Mouse (Mus musculus): ENCODE results near the gene Bicral. TPM values are rescaled to one million over a fixed set of nuclear protein-coding genes. Genes with fewer than 3 reads are reported as not detected.

The Bicral gene
- 10 to 100 TPM; 22.1 to 32.4 (median 26.6) TPM for total RNA-seq (2022)

- peak; percentile 47 for DNase-seq
Measured at GRCm38 (mm10) chr17:46857903-46858748, at the start of gene Bicral. Bicral (minus strand) TSS chr17:46858482.

- DNase-seq = peak; percentile 66
Measured at GRCm38 (mm10) chr17:46903876-46904490, 45.7 kb upstream of the Bicral start.

GRCm38 (mm10) chr17:46900941-46901340 is 42.7 kb upstream of the Bicral start:
- no peak for DNase-seq

GRCm38 (mm10) chr17:46897221-46897950 is 39.1 kb upstream of the Bicral start:
- DNase-seq = no peak

- DNase-seq = no peak
Measured at GRCm38 (mm10) chr17:46895426-46895825, 37.1 kb upstream of the Bicral start.

- peak; percentile 35 for DNase-seq
Measured at GRCm38 (mm10) chr17:46890843-46891594, 32.7 kb upstream of the Bicral start.

- peak; percentile 96 for DNase-seq
Measured at GRCm38 (mm10) chr17:46890116-46890815, 32.0 kb upstream of the Bicral start, which contains the start of gene Tbcc. Tbcc (plus strand) TSS chr17:46890684.

- DNase-seq = peak; percentile 74
Measured at GRCm38 (mm10) chr17:46889450-46890084, 31.3 kb upstream of the Bicral start.

- peak; percentile 32 for DNase-seq
Measured at GRCm38 (mm10) chr17:46888511-46889212, 30.4 kb upstream of the Bicral start.

GRCm38 (mm10) chr17:46885910-46886643 is 27.8 kb upstream of the Bicral start:
- DNase-seq = no peak

- no peak for DNase-seq
Measured at GRCm38 (mm10) chr17:46885218-46885909, 27.1 kb upstream of the Bicral start.

- no peak for DNase-seq
Measured at GRCm38 (mm10) chr17:46884766-46885165, 26.5 kb upstream of the Bicral start.

GRCm38 (mm10) chr17:46883107-46883506 is 24.8 kb upstream of the Bicral start:
- DNase-seq = no peak

GRCm38 (mm10) chr17:46881728-46882127 is 23.4 kb upstream of the Bicral start:
- DNase-seq = no peak

GRCm38 (mm10) chr17:46880322-46880721 is 22.0 kb upstream of the Bicral start:
- DNase-seq = no peak

- DNase-seq = peak; percentile 54
Measured at GRCm38 (mm10) chr17:46879841-46880311, 21.6 kb upstream of the Bicral start.

- no peak for DNase-seq
Measured at GRCm38 (mm10) chr17:46877061-46877460, 18.8 kb upstream of the Bicral start.

- DNase-seq = no peak
Measured at GRCm38 (mm10) chr17:46876371-46876950, 18.2 kb upstream of the Bicral start.

- DNase-seq = no peak
Measured at GRCm38 (mm10) chr17:46875626-46876025, 17.3 kb upstream of the Bicral start.

Measured in adrenal gland, adult 8-10 months (tissue).